Mouse (Mus musculus): Measurements from ENCODE around the gene Pyroxd2. TPM values are rescaled to one million over a fixed set of nuclear protein-coding genes. Genes with fewer than 3 reads are reported as not detected.

Pyroxd2 gene
- polyA plus RNA-seq, 1 experiment from 2014 or later, result 0.95 TPM

GRCm38 (mm10) chr19:42741884-42742283 lies 10.7 kb downstream of the Pyroxd2 start:
- no peaks in the 10 kb centered on the region for H3K9me3 ChIP-seq (ENCODE audit: control insufficient read depth, low read length)
- no peak overlapping the region for H3K27ac ChIP-seq (ENCODE audit: low read depth, low read length)
- DNase-seq (ENCODE audit: low spot score), result no peak
- H3K4me2 ChIP-seq (ENCODE audit: low read depth), result no peak overlapping the region
- H3K27me3 ChIP-seq (ENCODE audit: control insufficient read depth, insufficient read depth, low read length), result no peaks in the 10 kb centered on the region
- H3K9ac ChIP-seq (ENCODE audit: low read length), result no peak overlapping the region
- WGBS, result 77% methylated on average over 14 of the region's 14 CpGs
- no peak overlapping the region for H3K4me3 ChIP-seq (ENCODE audit: low read depth, low read length)
- no peaks in the 10 kb centered on the region for H3K4me1 ChIP-seq (ENCODE audit: control insufficient read depth, insufficient read depth, low read length)
- ATAC-seq (ENCODE audit: insufficient read depth, low FRiP score, low TSS enrichment), result no peak
- no peaks in the 10 kb centered on the region for H3K36me3 ChIP-seq (ENCODE audit: control insufficient read depth, insufficient read depth, low read length)

- H3K4me2 ChIP-seq (ENCODE audit: low read depth), result no peak overlapping the region
- no peak overlapping the region for H3K9ac ChIP-seq (ENCODE audit: low read length)
- no peak for ATAC-seq (ENCODE audit: insufficient read depth, low FRiP score, low TSS enrichment)
- H3K4me3 ChIP-seq (ENCODE audit: low read depth, low read length), result no peak overlapping the region
- no peaks in the 10 kb centered on the region for H3K36me3 ChIP-seq (ENCODE audit: control insufficient read depth, insufficient read depth, low read length)
- 62% methylated on average over 8 of the region's 8 CpGs for WGBS
- H3K27me3 ChIP-seq (ENCODE audit: control insufficient read depth, insufficient read depth, low read length), result no peaks in the 10 kb centered on the region
- H3K27ac ChIP-seq (ENCODE audit: low read depth, low read length), result no peak overlapping the region
- H3K4me1 ChIP-seq (ENCODE audit: control insufficient read depth, insufficient read depth, low read length), result no peaks in the 10 kb centered on the region
- DNase-seq (ENCODE audit: low spot score), result no peak
- no peaks in the 10 kb centered on the region for H3K9me3 ChIP-seq (ENCODE audit: control insufficient read depth, low read length)
These were observed 12.2 kb downstream of the Pyroxd2 start for GRCm38 (mm10) chr19:42740163-42740899.

- no peaks in the 10 kb centered on the region for H3K36me3 ChIP-seq (ENCODE audit: control insufficient read depth, insufficient read depth, low read length)
- H3K27ac ChIP-seq (ENCODE audit: low read depth, low read length), result no peak overlapping the region
- H3K9me3 ChIP-seq (ENCODE audit: control insufficient read depth, low read length), result no peaks in the 10 kb centered on the region
- H3K9ac ChIP-seq (ENCODE audit: low read length), result no peak overlapping the region
- H3K4me2 ChIP-seq (ENCODE audit: low read depth), result no peak overlapping the region
- no peaks in the 10 kb centered on the region for H3K27me3 ChIP-seq (ENCODE audit: control insufficient read depth, insufficient read depth, low read length)
- WGBS, result 68% methylated on average over 6 of the region's 6 CpGs
- no peak for ATAC-seq (ENCODE audit: insufficient read depth, low FRiP score, low TSS enrichment)
- H3K4me3 ChIP-seq (ENCODE audit: low read depth, low read length), result no peak overlapping the region
- DNase-seq (ENCODE audit: low spot score), result no peak
- no peaks in the 10 kb centered on the region for H3K4me1 ChIP-seq (ENCODE audit: control insufficient read depth, insufficient read depth, low read length)
These were observed 12.8 kb downstream of the Pyroxd2 start for GRCm38 (mm10) chr19:42739734-42740133.

- no peak for DNase-seq (ENCODE audit: low spot score)
- Histone ChIP-seq H3K36me3 (ENCODE audit: control insufficient read depth, insufficient read depth, low read length) (no peaks in the 10 kb centered on the region), H3K4me3 (ENCODE audit: low read depth, low read length) (no peak overlapping the region), H3K4me1 (ENCODE audit: control insufficient read depth, insufficient read depth, low read length) (no peaks in the 10 kb centered on the region), H3K9ac (ENCODE audit: low read length) (no peak overlapping the region), H3K27me3 (ENCODE audit: control insufficient read depth, insufficient read depth, low read length) (no peaks in the 10 kb centered on the region), H3K4me2 (ENCODE audit: low read depth) (no peak overlapping the region), H3K27ac (ENCODE audit: low read depth, low read length) (no peak overlapping the region), H3K9me3 (ENCODE audit: control insufficient read depth, low read length) (no peaks in the 10 kb centered on the region)
- no peak for ATAC-seq (ENCODE audit: insufficient read depth, low FRiP score, low TSS enrichment)
- WGBS, result 69% methylated on average over 9 of the region's 9 CpGs
These were observed 14.8 kb downstream of the Pyroxd2 start for GRCm38 (mm10) chr19:42737753-42738152.

- Histone ChIP-seq H3K4me1 (ENCODE audit: control insufficient read depth, insufficient read depth, low read length) (no peaks in the 10 kb centered on the region), H3K27me3 (ENCODE audit: control insufficient read depth, insufficient read depth, low read length) (no peaks in the 10 kb centered on the region), H3K27ac (ENCODE audit: low read depth, low read length) (no peak overlapping the region), H3K36me3 (ENCODE audit: control insufficient read depth, insufficient read depth, low read length) (no peaks in the 10 kb centered on the region), H3K9ac (ENCODE audit: low read length) (no peak overlapping the region), H3K9me3 (ENCODE audit: control insufficient read depth, low read length) (no peaks in the 10 kb centered on the region), H3K4me3 (ENCODE audit: low read depth, low read length) (no peak overlapping the region), H3K4me2 (ENCODE audit: low read depth) (no peak overlapping the region)
- 83% methylated on average over 5 of the region's 5 CpGs for WGBS
- DNase-seq (ENCODE audit: low spot score), result no peak
- ATAC-seq (ENCODE audit: insufficient read depth, low FRiP score, low TSS enrichment), result no peak
These were observed 17.6 kb downstream of the Pyroxd2 start for GRCm38 (mm10) chr19:42734982-42735381.

GRCm38 (mm10) chr19:42727424-42727823 lies 25.2 kb downstream of the Pyroxd2 start:
- DNase-seq (ENCODE audit: low spot score), result no peak
- Histone ChIP-seq H3K9ac (ENCODE audit: low read length) (no peak overlapping the region), H3K36me3 (ENCODE audit: control insufficient read depth, insufficient read depth, low read length) (no peaks in the 10 kb centered on the region), H3K4me1 (ENCODE audit: control insufficient read depth, insufficient read depth, low read length) (peaks cover 3% of the 10 kb centered on the region), H3K27me3 (ENCODE audit: control insufficient read depth, insufficient read depth, low read length) (no peaks in the 10 kb centered on the region), H3K4me2 (ENCODE audit: low read depth) (no peak overlapping the region), H3K27ac (ENCODE audit: low read depth, low read length) (no peak overlapping the region), H3K4me3 (ENCODE audit: low read depth, low read length) (no peak overlapping the region), H3K9me3 (ENCODE audit: control insufficient read depth, low read length) (no peaks in the 10 kb centered on the region)
- WGBS, result 91% methylated on average over 4 of the region's 4 CpGs
- no peak for ATAC-seq (ENCODE audit: insufficient read depth, low FRiP score, low TSS enrichment)

- H3K9me3 ChIP-seq (ENCODE audit: control insufficient read depth, low read length), result no peaks in the 10 kb centered on the region
- no peak overlapping the region for H3K4me3 ChIP-seq (ENCODE audit: low read depth, low read length)
- no peak overlapping the region for H3K9ac ChIP-seq (ENCODE audit: low read length)
- WGBS, result 78% methylated on average over 10 of the region's 10 CpGs
- H3K4me2 ChIP-seq (ENCODE audit: low read depth), result no peak overlapping the region
- no peaks in the 10 kb centered on the region for H3K36me3 ChIP-seq (ENCODE audit: control insufficient read depth, insufficient read depth, low read length)
- ATAC-seq (ENCODE audit: insufficient read depth, low FRiP score, low TSS enrichment), result no peak
- no peaks in the 10 kb centered on the region for H3K27me3 ChIP-seq (ENCODE audit: control insufficient read depth, insufficient read depth, low read length)
- H3K27ac ChIP-seq (ENCODE audit: low read depth, low read length), result no peak overlapping the region
- no peak for DNase-seq (ENCODE audit: low spot score)
- H3K4me1 ChIP-seq (ENCODE audit: control insufficient read depth, insufficient read depth, low read length), result peaks cover 5% of the 10 kb centered on the region
These were observed 25.8 kb downstream of the Pyroxd2 start for GRCm38 (mm10) chr19:42726766-42727165.

GRCm38 (mm10) chr19:42725973-42726350 lies 26.6 kb downstream of the Pyroxd2 start:
- H3K9me3 ChIP-seq (ENCODE audit: control insufficient read depth, low read length), result no peaks in the 10 kb centered on the region
- peaks cover 5% of the 10 kb centered on the region for H3K4me1 ChIP-seq (ENCODE audit: control insufficient read depth, insufficient read depth, low read length)
- H3K4me2 ChIP-seq (ENCODE audit: low read depth), result no peak overlapping the region
- no peak for DNase-seq (ENCODE audit: low spot score)
- H3K27me3 ChIP-seq (ENCODE audit: control insufficient read depth, insufficient read depth, low read length), result no peaks in the 10 kb centered on the region
- no peak overlapping the region for H3K4me3 ChIP-seq (ENCODE audit: low read depth, low read length)
- WGBS, result 51% methylated on average over 3 of the region's 3 CpGs
- H3K27ac ChIP-seq (ENCODE audit: low read depth, low read length), result no peak overlapping the region
- H3K36me3 ChIP-seq (ENCODE audit: control insufficient read depth, insufficient read depth, low read length), result no peaks in the 10 kb centered on the region
- H3K9ac ChIP-seq (ENCODE audit: low read length), result no peak overlapping the region
- ATAC-seq (ENCODE audit: insufficient read depth, low FRiP score, low TSS enrichment), result no peak

Data from neural tube, embryonic 11.5 days (tissue).